Mouse (Mus musculus): ENCODE measurements around the gene Npas3. TPM values are rescaled to one million over a fixed set of nuclear protein-coding genes. Genes with fewer than 3 reads are reported as not detected.

Gene Npas3
- polyA plus RNA-seq, 1 experiment from 2014 or later: 7.2 TPM

GRCm38 (mm10) chr12:53814291-53814690, 565.8 kb downstream of the Npas3 start:
- H3K4me3 ChIP-seq: no peak overlapping the region
- no peaks in the 10 kb centered on the region for H3K27me3 ChIP-seq (ENCODE audit: poor library complexity, severe bottlenecking)
- no peak overlapping the region for H3K27ac ChIP-seq
- DNase-seq (ENCODE audit: extremely low spot score, low spot score): no peak
- peaks cover 9% of the 10 kb centered on the region; the same call in 1 of the 2 replicates for H3K4me1 ChIP-seq
- 89% methylated on average over 7 of the region's 7 CpGs for WGBS
- H3K9me3 ChIP-seq: no peaks in the 10 kb centered on the region
- no peaks in the 10 kb centered on the region for H3K36me3 ChIP-seq (replicated peaks)

GRCm38 (mm10) chr12:53819982-53820381, 571.5 kb downstream of the Npas3 start:
- Histone ChIP-seq H3K36me3 (replicated peaks) (no peaks in the 10 kb centered on the region), H3K27ac (no peak overlapping the region), H3K4me1 (peaks cover 10% of the 10 kb centered on the region), H3K9me3 (no peaks in the 10 kb centered on the region), H3K27me3 (ENCODE audit: poor library complexity, severe bottlenecking) (no peaks in the 10 kb centered on the region), H3K4me3 (no peak overlapping the region)
- 93% methylated on average over 4 of the region's 4 CpGs for WGBS
- DNase-seq (ENCODE audit: extremely low spot score, low spot score): no peak

GRCm38 (mm10) chr12:53822881-53823280, 574.4 kb downstream of the Npas3 start:
- no peak for DNase-seq (ENCODE audit: extremely low spot score, low spot score)
- Histone ChIP-seq H3K4me1 (peaks cover 32% of the 10 kb centered on the region), H3K4me3 (no peak overlapping the region), H3K27me3 (ENCODE audit: poor library complexity, severe bottlenecking) (no peaks in the 10 kb centered on the region), H3K36me3 (replicated peaks) (no peaks in the 10 kb centered on the region), H3K9me3 (no peaks in the 10 kb centered on the region), H3K27ac (0 out of 2 replicates have a peak overlapping the region, but pooled peaks have one; percentile 25)
- WGBS: 75% methylated on average over 4 of the region's 4 CpGs

GRCm38 (mm10) chr12:53825251-53825650, 576.8 kb downstream of the Npas3 start:
- Histone ChIP-seq H3K4me1 (peaks cover 32% of the 10 kb centered on the region), H3K27me3 (ENCODE audit: poor library complexity, severe bottlenecking) (no peaks in the 10 kb centered on the region), H3K4me3 (no peak overlapping the region), H3K27ac (peak overlapping the region; percentile 58; the same call in 1 of the 2 replicates), H3K36me3 (replicated peaks) (no peaks in the 10 kb centered on the region), H3K9me3 (no peaks in the 10 kb centered on the region)
- no peak for DNase-seq (ENCODE audit: extremely low spot score, low spot score)

GRCm38 (mm10) chr12:53825898-53826605, 577.6 kb downstream of the Npas3 start:
- peak overlapping the region; percentile 58 for H3K27ac ChIP-seq
- WGBS: 78% methylated on average over 12 of the region's 12 CpGs

GRCm38 (mm10) chr12:53826812-53827211, 578.3 kb downstream of the Npas3 start:
- Histone ChIP-seq H3K36me3 (replicated peaks) (no peaks in the 10 kb centered on the region), H3K4me3 (no peak overlapping the region), H3K27me3 (ENCODE audit: poor library complexity, severe bottlenecking) (no peaks in the 10 kb centered on the region), H3K9me3 (no peaks in the 10 kb centered on the region), H3K27ac (no peak overlapping the region), H3K4me1 (peaks cover 35% of the 10 kb centered on the region)
- WGBS: 85% methylated on average over 3 of the region's 3 CpGs
- no peak for DNase-seq (ENCODE audit: extremely low spot score, low spot score)

More at GRCm38 (mm10) chr12:53825898-53826605, 577.6 kb downstream of the Npas3 start:
- DNase-seq (ENCODE audit: extremely low spot score, low spot score): no peak
- Histone ChIP-seq H3K9me3 (no peaks in the 10 kb centered on the region), H3K27me3 (ENCODE audit: poor library complexity, severe bottlenecking) (no peaks in the 10 kb centered on the region), H3K4me1 (peaks cover 32% of the 10 kb centered on the region), H3K4me3 (no peak overlapping the region), H3K36me3 (replicated peaks) (no peaks in the 10 kb centered on the region)

GRCm38 (mm10) chr12:53832590-53832989, 584.1 kb downstream of the Npas3 start:
- Histone ChIP-seq H3K27me3 (ENCODE audit: poor library complexity, severe bottlenecking) (no peaks in the 10 kb centered on the region), H3K27ac (no peak overlapping the region), H3K4me3 (no peak overlapping the region), H3K4me1 (peaks cover 21% of the 10 kb centered on the region), H3K36me3 (replicated peaks) (no peaks in the 10 kb centered on the region), H3K9me3 (no peaks in the 10 kb centered on the region)
- 80% methylated on average over 6 of the region's 6 CpGs for WGBS
- no peak for DNase-seq (ENCODE audit: extremely low spot score, low spot score)

- WGBS: 92% methylated on average over 2 of the region's 2 CpGs
- H3K36me3 ChIP-seq (replicated peaks): no peaks in the 10 kb centered on the region
- no peaks in the 10 kb centered on the region for H3K9me3 ChIP-seq
- no peaks in the 10 kb centered on the region for H3K27me3 ChIP-seq (ENCODE audit: poor library complexity, severe bottlenecking)
- H3K4me3 ChIP-seq: no peak overlapping the region
- H3K4me1 ChIP-seq: peaks cover 28% of the 10 kb centered on the region
- H3K27ac ChIP-seq: no peak overlapping the region
- no peak for DNase-seq (ENCODE audit: extremely low spot score, low spot score)
Measured at GRCm38 (mm10) chr12:53833348-53833747, 584.9 kb downstream of the Npas3 start.

- Histone ChIP-seq H3K9me3 (no peaks in the 10 kb centered on the region), H3K27ac (no peak overlapping the region), H3K36me3 (replicated peaks) (no peaks in the 10 kb centered on the region), H3K4me1 (peaks cover 36% of the 10 kb centered on the region), H3K4me3 (no peak overlapping the region), H3K27me3 (ENCODE audit: poor library complexity, severe bottlenecking) (no peaks in the 10 kb centered on the region)
- 83% methylated on average over 27 of the region's 27 CpGs for WGBS
- DNase-seq (ENCODE audit: extremely low spot score, low spot score): no peak
Measured at GRCm38 (mm10) chr12:53836031-53836790, 587.7 kb downstream of the Npas3 start.

GRCm38 (mm10) chr12:53837408-53837807, 588.9 kb downstream of the Npas3 start:
- Histone ChIP-seq H3K27me3 (ENCODE audit: poor library complexity, severe bottlenecking) (no peaks in the 10 kb centered on the region), H3K4me1 (peaks cover 32% of the 10 kb centered on the region), H3K9me3 (no peaks in the 10 kb centered on the region), H3K27ac (no peak overlapping the region), H3K36me3 (replicated peaks) (no peaks in the 10 kb centered on the region), H3K4me3 (no peak overlapping the region)
- WGBS: 88% methylated on average over 15 of the region's 15 CpGs
- no peak for DNase-seq (ENCODE audit: extremely low spot score, low spot score)

- Histone ChIP-seq H3K9me3 (no peaks in the 10 kb centered on the region), H3K27ac (no peak overlapping the region), H3K27me3 (ENCODE audit: poor library complexity, severe bottlenecking) (no peaks in the 10 kb centered on the region), H3K4me1 (peaks cover 32% of the 10 kb centered on the region), H3K36me3 (replicated peaks) (no peaks in the 10 kb centered on the region), H3K4me3 (no peak overlapping the region)
- 57% methylated on average over 7 of the region's 7 CpGs for WGBS
- no peak for DNase-seq (ENCODE audit: extremely low spot score, low spot score)
Measured at GRCm38 (mm10) chr12:53838541-53838940, 590.1 kb downstream of the Npas3 start.

GRCm38 (mm10) chr12:53841928-53842671, 593.6 kb downstream of the Npas3 start:
- H3K27me3 ChIP-seq (ENCODE audit: poor library complexity, severe bottlenecking): no peaks in the 10 kb centered on the region
- 88% methylated on average over 16 of the region's 16 CpGs for WGBS
- no peak overlapping the region for H3K27ac ChIP-seq
- peaks cover 33% of the 10 kb centered on the region for H3K4me1 ChIP-seq
- no peaks in the 10 kb centered on the region for H3K9me3 ChIP-seq
- H3K36me3 ChIP-seq (replicated peaks): no peaks in the 10 kb centered on the region
- no peak overlapping the region for H3K4me3 ChIP-seq
- no peak for DNase-seq (ENCODE audit: extremely low spot score, low spot score)

All from forebrain, embryonic 10.5 days (tissue).